Mouse (Mus musculus) neutrophil, adult 5-6 weeks (primary cell): ENCODE measurements around the gene Gm17545. TPM values are rescaled to one million over a fixed set of nuclear protein-coding genes. Genes with fewer than 3 reads are reported as not detected.
"Not testable (repeated sequence)": the region's sequence is repeated elsewhere in the genome, so short reads cannot be mapped to it uniquely, and the experiment has no call there.

Experiments used
- ATAC-seq: fragments of 151-379, 151-347 bp; 2 replicates; pipeline ENCODE4 v1.8.0; 2017; ENCODE audit warnings: mild to moderate bottlenecking, moderate TSS enrichment; ENCODE audit not compliant: insufficient number of reproducible peaks, poor library complexity, low FRiP score, severe bottlenecking; ENCODE audit errors: extremely low read depth
- total RNA-seq: library from RNA; stranded (forward); fragments of 200-1000 nt; gene quantifications from 2 replicates; pipeline ENCODE4 v1.2.3, GENCODE M21; 2017

The Gm17545 gene
- total RNA-seq, result not detected in 2 replicates

GRCm38 (mm10) chr9:22453990-22454389, at the start of gene Gm17545:
TSS of gene Gm17545 (plus strand) at chr9:22454290.
- not testable (repeated sequence) for ATAC-seq

DNA sequence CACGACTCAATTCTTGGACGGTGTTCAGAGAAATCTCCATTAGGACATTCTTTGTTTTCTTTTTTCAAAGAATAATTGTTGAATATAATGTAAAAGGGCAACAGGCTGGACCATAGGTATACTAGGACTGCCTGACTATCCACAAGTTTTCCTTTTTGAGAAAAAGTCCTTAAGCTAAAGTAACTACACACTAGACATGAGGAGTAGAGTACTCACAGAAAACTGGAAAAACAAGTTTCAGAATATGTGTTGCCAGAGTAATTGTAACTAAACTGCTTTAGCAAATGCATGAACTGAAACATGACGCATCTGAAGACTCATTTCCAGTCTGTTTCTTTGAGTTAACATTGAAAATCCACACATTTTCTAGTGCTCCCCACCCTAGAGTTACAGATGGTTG, 48.7 kb upstream of the Gm17545 start:
- ATAC-seq, result no peak

DNA sequence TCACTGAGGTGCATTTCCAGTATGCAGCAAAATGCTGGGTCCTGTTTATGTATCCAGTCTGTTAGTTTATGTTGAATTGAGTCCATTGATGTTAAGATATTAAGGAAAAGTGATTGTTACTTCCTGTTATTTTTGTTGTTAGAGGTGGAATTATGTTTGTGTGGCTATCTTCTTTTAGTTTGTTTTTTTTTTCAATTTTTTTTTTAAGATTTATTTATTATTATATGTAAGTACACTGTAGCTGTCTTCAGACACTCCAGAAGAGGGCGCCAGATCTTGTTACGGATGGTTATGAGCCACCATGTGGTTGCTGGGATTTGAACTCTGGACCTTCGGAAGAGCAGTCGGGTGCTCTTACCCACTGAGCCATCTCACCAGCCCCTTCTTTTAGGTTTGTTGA, 46.5 kb upstream of the Gm17545 start:
- ATAC-seq, result not testable (repeated sequence)

- ATAC-seq, result not testable (repeated sequence)
Measured at GRCm38 (mm10) chr9:22408344-22408743, 45.7 kb upstream of the Gm17545 start.

GRCm38 (mm10) chr9:22409501-22409900, 44.6 kb upstream of the Gm17545 start:
- ATAC-seq, result no peak

DNA sequence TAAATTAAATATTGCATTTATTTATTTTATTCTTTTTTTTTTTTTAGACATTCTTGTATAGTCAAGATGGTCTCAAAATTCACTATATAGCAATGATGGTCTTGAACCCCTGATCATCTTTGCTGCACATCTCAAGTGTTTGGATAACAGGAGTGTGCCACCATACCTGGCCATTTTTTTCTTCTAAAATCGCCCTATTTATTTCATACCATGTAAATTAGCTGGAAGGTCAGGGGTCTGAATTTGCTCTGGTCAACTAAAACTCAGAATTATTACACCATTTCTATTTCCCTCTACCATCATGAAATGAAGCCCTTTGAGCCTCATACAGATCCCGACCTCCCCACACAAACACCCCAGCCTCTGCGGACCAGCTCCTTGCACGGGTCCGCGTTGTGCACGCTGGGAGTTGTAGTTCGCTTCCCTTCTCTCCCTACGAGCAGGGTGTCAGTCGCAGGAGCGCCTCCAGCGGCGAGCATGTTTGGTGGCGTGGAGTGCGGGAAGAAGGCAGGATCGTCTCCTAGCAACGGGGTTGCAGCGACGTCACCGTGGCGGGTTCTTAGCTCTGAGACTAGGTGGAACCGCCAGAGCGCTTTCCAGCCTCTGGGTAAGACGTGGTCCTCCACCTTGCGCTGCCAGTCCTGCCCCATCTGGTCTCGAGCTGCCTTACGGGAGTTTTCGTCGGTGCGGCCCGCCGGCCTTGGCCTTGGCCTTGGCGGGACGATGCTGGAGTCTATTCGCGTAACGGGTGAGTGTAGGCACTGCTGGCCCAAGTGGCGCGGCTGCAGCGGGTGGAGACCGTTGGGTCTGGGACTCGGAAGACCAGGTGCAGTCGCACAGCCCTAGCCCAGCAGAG, 42.9 kb upstream of the Gm17545 start, which contains the start of gene 9530077C05Rik:
Gene 9530077C05Rik (plus strand): TSS at position 512 of the 856 bp plus-strand sequence.
- peak; percentile 100 for ATAC-seq

DNA sequence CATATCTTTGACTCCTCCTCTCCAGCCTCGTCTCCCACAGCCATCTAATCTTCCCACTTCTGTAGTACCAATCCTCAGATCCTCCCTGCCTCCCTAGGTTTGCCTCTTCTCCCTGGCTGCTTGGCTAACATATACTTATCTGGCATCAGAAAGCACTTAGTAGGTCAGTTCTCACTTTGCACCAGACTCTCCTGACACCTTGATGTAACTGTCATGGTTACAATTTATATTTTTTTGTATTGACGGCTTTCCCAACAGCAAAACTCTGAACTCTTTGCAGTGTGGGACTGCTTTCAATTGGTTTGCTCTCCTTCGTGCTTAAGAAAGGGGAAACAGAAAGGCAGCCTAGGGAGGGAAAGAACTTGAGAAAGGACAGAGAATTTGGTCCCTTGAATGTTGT, 37.9 kb upstream of the Gm17545 start:
- ATAC-seq, result no peak

- ATAC-seq, result no peak
Measured at GRCm38 (mm10) chr9:22417547-22417946, 36.5 kb upstream of the Gm17545 start.

GRCm38 (mm10) chr9:22419877-22420276, 34.2 kb upstream of the Gm17545 start:
- no peak for ATAC-seq

- no peak for ATAC-seq
Measured at GRCm38 (mm10) chr9:22420491-22420890, 33.6 kb upstream of the Gm17545 start.

DNA sequence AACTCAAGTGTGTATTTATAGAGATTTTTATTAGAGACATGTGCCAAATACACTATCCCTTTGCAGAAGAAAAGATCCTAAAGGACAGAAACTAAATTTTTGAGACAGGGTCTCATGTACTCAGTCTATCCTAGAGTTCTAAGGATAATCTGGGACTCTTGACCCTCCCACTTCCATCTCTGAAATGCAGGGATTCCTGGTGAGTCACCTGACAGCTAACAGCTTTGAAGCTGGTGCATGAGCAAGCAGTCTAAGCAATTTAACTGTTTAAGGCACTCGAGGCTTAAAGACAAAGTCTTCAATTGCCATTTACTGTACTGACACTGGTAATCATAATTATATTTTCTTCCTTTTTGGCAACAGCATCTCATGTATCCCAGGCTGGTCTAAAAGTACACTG, 31.5 kb upstream of the Gm17545 start:
- no peak for ATAC-seq

- ATAC-seq, result no peak
Measured at GRCm38 (mm10) chr9:22423507-22423906, 30.6 kb upstream of the Gm17545 start.

DNA sequence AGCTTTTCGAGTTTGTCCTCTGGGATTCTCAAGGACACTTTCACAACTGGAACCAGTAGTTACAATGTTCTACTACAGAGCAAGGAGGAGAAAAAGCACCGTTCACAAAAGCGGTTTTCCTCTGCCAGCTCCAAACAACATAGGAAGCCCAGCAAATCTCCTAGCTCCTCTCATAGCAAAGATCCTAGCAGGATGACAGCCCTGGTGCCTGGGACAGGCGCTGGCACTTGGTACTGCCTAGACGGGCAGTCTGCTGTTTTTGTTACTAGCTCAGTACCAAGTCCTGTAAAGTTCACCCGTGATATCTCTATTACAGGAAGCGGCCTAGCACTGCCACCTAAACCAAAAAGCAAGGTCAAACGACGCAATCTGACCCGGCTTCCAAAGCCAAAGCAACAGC, 29.9 kb upstream of the Gm17545 start:
- no peak for ATAC-seq

DNA sequence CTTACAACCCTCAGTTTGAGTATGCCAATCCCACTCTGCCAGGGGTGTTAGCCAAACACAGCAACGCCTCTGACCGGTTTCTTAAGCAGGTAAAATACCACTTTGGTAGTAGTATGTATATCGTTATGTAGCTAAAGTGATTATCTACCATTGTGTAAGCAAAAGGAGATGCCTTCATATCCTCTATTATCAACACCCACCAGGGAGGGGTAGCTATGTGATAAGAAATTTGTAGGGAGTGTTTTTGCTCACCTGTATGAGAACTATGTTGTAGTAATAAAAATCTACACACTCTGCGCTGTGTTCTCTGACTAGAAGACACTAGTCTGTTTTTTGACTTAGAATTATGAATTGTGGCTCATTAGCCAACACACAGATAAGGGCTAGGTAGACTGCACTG, 29.4 kb upstream of the Gm17545 start:
- no peak for ATAC-seq

GRCm38 (mm10) chr9:22428028-22428665, 25.9 kb upstream of the Gm17545 start:
- no peak for ATAC-seq

GRCm38 (mm10) chr9:22428666-22429410, 25.3 kb upstream of the Gm17545 start:
- ATAC-seq, result no peak

- peak; percentile 23; the same call in 1 of the 2 replicates for ATAC-seq
Measured at GRCm38 (mm10) chr9:22429533-22430241, 24.4 kb upstream of the Gm17545 start.

DNA sequence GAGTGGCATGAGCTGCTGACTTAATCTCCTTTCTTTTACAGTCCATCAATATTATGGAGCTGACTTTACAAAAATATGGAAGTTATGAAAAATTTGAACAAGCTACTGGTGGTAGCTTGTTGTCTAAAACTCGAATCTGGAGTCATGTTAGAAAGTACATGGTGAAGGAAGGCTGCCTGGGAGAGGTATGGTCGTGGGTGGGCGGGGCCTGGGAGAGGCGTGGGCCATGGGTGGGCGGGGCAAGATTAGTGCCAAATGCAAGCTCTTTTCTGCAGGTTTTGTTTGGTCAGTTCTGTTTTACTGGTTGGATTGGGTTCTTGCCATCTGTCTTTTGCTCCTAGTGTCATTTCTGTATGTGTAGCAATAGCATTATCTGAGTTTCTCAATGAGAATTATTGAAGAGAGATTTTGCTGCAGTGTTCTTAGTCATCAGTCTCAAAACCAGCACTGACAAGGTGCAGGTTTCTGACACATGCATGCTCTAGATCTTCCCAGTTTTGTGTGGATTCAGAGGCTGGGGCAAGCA, 23.7 kb upstream of the Gm17545 start:
- ATAC-seq, result no peak

- no peak for ATAC-seq
Measured at GRCm38 (mm10) chr9:22433221-22433620, 20.9 kb upstream of the Gm17545 start.
